Comparison of ENCODE assay signal across 9 mouse cellular contexts in the genomic region with DNA sequence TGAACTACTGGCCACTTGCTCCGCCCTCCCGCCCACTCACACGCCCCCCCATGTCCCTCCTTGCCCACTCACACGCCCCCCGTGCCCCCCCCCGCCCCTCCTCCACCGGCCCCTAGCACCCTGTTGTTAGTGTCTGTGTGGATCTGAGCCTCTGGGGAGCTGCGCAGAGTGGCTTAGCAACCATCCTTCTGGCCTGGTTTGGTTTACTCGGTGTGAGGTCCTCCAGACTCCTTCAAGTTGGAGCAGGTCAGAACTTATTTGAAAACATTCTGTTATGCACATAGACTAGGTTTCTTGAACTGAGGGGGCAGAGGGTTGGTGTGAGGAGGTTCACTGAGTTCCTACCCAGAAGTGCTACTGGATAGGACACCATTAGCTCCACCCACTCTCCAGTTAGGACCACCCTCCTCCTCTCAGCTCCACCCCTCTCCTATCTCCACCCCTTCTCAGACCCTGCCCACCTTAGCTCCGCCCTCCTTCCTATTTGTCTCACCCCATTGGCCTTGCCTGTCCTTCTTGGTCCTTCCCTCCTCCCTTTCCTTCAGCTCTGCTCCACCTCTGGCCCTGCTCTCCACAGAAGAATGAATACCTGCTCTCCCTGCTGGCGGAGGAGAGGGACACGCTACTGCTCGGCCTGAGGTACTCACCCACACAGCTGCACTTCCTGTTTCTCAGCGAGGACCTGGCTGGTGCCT. TPM values are rescaled to one million over a fixed set of nuclear protein-coding genes. Genes with fewer than 3 reads are reported as not detected.
DNase-seq lines count a peak whose midpoint lies in the region; ATAC-seq and TF ChIP-seq lines count a peak whose summit lies in the region.
"Had no signal": no experiment of that assay in that cellular context is flagged by ENCODE, and none has a peak within 500 bp of the region (broad histone marks: within the 10 kb centered on the region; RNA-seq: fewer than 3 reads in every experiment).

No protein-coding gene starts in this region.

- H3K4me3 ChIP-seq in ES-E14 (ENCODE audit: insufficient read depth in 1 of 2, low read depth in 1 of 2, low read length in 2 of 2, poor library complexity in 1 of 2, severe bottlenecking in 1 of 2), result no peak overlapping the region
- peak overlapping the region; percentile 11; the same call in 1 of the 2 replicates for H3K4me3 ChIP-seq in forebrain, embryonic 15.5 days
- H3K4me3 ChIP-seq in small intestine, adult 2 months (ENCODE audit: low read depth, low read length), result peak overlapping the region; percentile 53
- H3K4me3 ChIP-seq: myocyte had no signal

- H3K27ac ChIP-seq in ES-E14 (ENCODE audit: insufficient read depth, low read depth, low read length, poor library complexity, severe bottlenecking), result no peak overlapping the region
- H3K27ac ChIP-seq in forebrain, embryonic 15.5 days (replicated peaks), result no peak overlapping the region
- H3K27ac ChIP-seq in small intestine, adult 2 months (ENCODE audit: insufficient read depth, low read depth, low read length), result no peak overlapping the region

- WGBS in forebrain, embryonic 15.5 days, result 45% methylated on average over 14 of the region's 14 CpGs
- WGBS in small intestine, adult 2 months, result 39% methylated on average over 14 of the region's 14 CpGs

- TF ChIP-seq POLR2A in small intestine, adult 2 months (IDR thresholded peaks at IDR 0.05; ENCODE audit: low read depth, low read length), result peak; percentile 28; the same call in 1 of the 2 replicates

- H3K4me2 ChIP-seq in forebrain, embryonic 15.5 days (replicated peaks), result peak overlapping the region; percentile 18

- H3K36me3 ChIP-seq in ES-E14 (ENCODE audit: control insufficient read depth, insufficient read depth, low read length, poor library complexity, severe bottlenecking), result no peaks in the 10 kb centered on the region
- H3K36me3 ChIP-seq in forebrain, embryonic 15.5 days, result no peaks in the 10 kb centered on the region
- no peaks in the 10 kb centered on the region for H3K36me3 ChIP-seq in small intestine, adult 2 months (ENCODE audit: control insufficient read depth, insufficient read depth, low read length)

- no peaks in the 10 kb centered on the region for H3K27me3 ChIP-seq in forebrain, embryonic 15.5 days
- no peaks in the 10 kb centered on the region; the same call in 1 of the 2 replicates for H3K27me3 ChIP-seq in small intestine, adult 2 months (ENCODE audit: control insufficient read depth, insufficient read depth, low read length)

- in situ Hi-C loops in ES-E14 (cut with MboI; ENCODE audit: low sequenced_read_pairs in 2 of 2, unreplicated experiment in 2 of 2), result no loop called here

- no peaks in the 10 kb centered on the region for H3K9me3 ChIP-seq in ES-E14 (ENCODE audit: control insufficient read depth, insufficient read depth, low read depth, low read length)
- no peaks in the 10 kb centered on the region for H3K9me3 ChIP-seq in forebrain, embryonic 15.5 days

- H3K4me1 ChIP-seq in ES-E14 (ENCODE audit: control insufficient read depth in 2 of 2, insufficient read depth in 2 of 2, low read length in 2 of 2, poor library complexity in 1 of 2), result no peaks in the 10 kb centered on the region
- H3K4me1 ChIP-seq in forebrain, embryonic 15.5 days, result no peaks in the 10 kb centered on the region
- peaks cover 2% of the 10 kb centered on the region for H3K4me1 ChIP-seq in small intestine, adult 2 months (ENCODE audit: control insufficient read depth, insufficient read depth, insufficient read length, low read length)

- no peak overlapping the region for H3K9ac ChIP-seq in ES-E14 (ENCODE audit: insufficient read depth, low read depth, low read length, poor library complexity, severe bottlenecking)
- 0 out of 2 replicates have a peak overlapping the region, but pooled peaks have one; percentile 22 for H3K9ac ChIP-seq in forebrain, embryonic 15.5 days (replicated peaks)

- DNase-seq in ES-E14 (ENCODE audit: low read depth, low spot score), result peak; percentile 67
- DNase-seq in brain, adult 2 months (ENCODE audit: low read depth, low spot score), result peak; percentile 55
- DNase-seq in kidney, adult 9 months, result peak; percentile 85
- DNase-seq in lung, postnatal 10 days, result peak; percentile 64
- no peak for DNase-seq in layer of hippocampus, postnatal 25 days (ENCODE audit: extremely low spot score in 1 of 2, low spot score in 1 of 2)
- no peak for DNase-seq in right cerebral cortex, adult 2 months (ENCODE audit: low spot score in 2 of 2)

- no peak for TF ChIP-seq CTCF in small intestine, adult 2 months (IDR thresholded peaks at IDR 0.05; ENCODE audit: extremely low read depth, insufficient read length, insufficient replicate concordance, low read depth, low read length)

- peak; percentile 51; the same call in 1 of the 2 replicates for ATAC-seq in forebrain, embryonic 15.5 days (replicated peaks)

TF ChIP-seq in ES-E14, 5 proteins besides CTCF, POLR2A, EP300 and RAD21:
- TF ChIP-seq ZC3H11A (IDR thresholded peaks at IDR 0.05; ENCODE audit: borderline replicate concordance, low read depth, low read length) (no peak), HCFC1 (IDR thresholded peaks at IDR 0.05; ENCODE audit: borderline replicate concordance, insufficient read depth, low read length) (no peak), ZNF384 (IDR thresholded peaks at IDR 0.05; ENCODE audit: low read depth, low read length) (no peak), MAFK (IDR thresholded peaks at IDR 0.05; ENCODE audit: insufficient read depth, low read depth, low read length) (no peak), CHD2 (IDR thresholded peaks at IDR 0.05; ENCODE audit: low read depth, low read length) (no peak)
TF ChIP-seq in ES-E14: peak in this region for 0.

RNA-seq across cellular contexts. Expression of gene Gm3285, which starts 2.4 kb away (rescaled TPM):
- not detected in 2 replicates for total RNA-seq in ES-E14 (2012; rRNA removed)
- not detected in 2 replicates for polyA plus RNA-seq in forebrain, embryonic 15.5 days (2015; fragmentation: Nextera tagmentation; extraction: Ambion mirVana)
- not detected in 2 replicates for polyA plus RNA-seq in small intestine, adult 2 months (2012; rRNA removed)
- not detected for total RNA-seq in layer of hippocampus, postnatal 25 days (2021)
- polyA plus RNA-seq: myocyte had no signal

RNA-seq across cellular contexts. Expression of gene Gm10318, which starts 11.6 kb away (rescaled TPM):
- not detected in 2 replicates for total RNA-seq in ES-E14 (2012; rRNA removed)
- polyA plus RNA-seq in forebrain, embryonic 15.5 days (2015; fragmentation: Nextera tagmentation; extraction: Ambion mirVana), result not detected in 2 replicates
- polyA plus RNA-seq in small intestine, adult 2 months (2012; rRNA removed), result not detected in 2 replicates
- total RNA-seq in layer of hippocampus, postnatal 25 days (2021), result not detected
- polyA plus RNA-seq: myocyte had no signal

RNA-seq across cellular contexts. Expression of gene Gm36176, which starts 17.6 kb away (rescaled TPM):
- total RNA-seq in ES-E14 (2012; rRNA removed), result not detected in 2 replicates
- polyA plus RNA-seq in forebrain, embryonic 15.5 days (2015; fragmentation: Nextera tagmentation; extraction: Ambion mirVana), result not detected in 2 replicates
- polyA plus RNA-seq in small intestine, adult 2 months (2012; rRNA removed), result not detected in 2 replicates
- total RNA-seq in layer of hippocampus, postnatal 25 days (2021), result not detected
- polyA plus RNA-seq: myocyte had no signal

RNA-seq across cellular contexts. Expression of gene Krtap10-10, which starts 28.5 kb away (rescaled TPM):
- not detected in 2 replicates for total RNA-seq in ES-E14 (2012; rRNA removed)
- polyA plus RNA-seq in forebrain, embryonic 15.5 days (2015; fragmentation: Nextera tagmentation; extraction: Ambion mirVana), result not detected in 2 replicates
- 0.09 TPM in 1 of 2 replicates, not detected in the other for polyA plus RNA-seq in small intestine, adult 2 months (2012; rRNA removed)
- not detected for total RNA-seq in layer of hippocampus, postnatal 25 days (2021)
- polyA plus RNA-seq: myocyte had no signal

RNA-seq across cellular contexts. Expression of gene Krtap10-4, which starts 37.3 kb away (rescaled TPM):
- not detected in 2 replicates for total RNA-seq in ES-E14 (2012; rRNA removed)
- polyA plus RNA-seq in forebrain, embryonic 15.5 days (2015; fragmentation: Nextera tagmentation; extraction: Ambion mirVana), result not detected in 2 replicates
- polyA plus RNA-seq in small intestine, adult 2 months (2012; rRNA removed), result not detected in 2 replicates
- not detected for total RNA-seq in layer of hippocampus, postnatal 25 days (2021)
- polyA plus RNA-seq: myocyte had no signal

Comparison
In these comparisons a context has a peak if more than half of its experiments do, and no peak if none do; other contexts are left out.
1. DNase-seq: peak in ES-E14 (single experiment), brain, adult 2 months (single experiment), kidney, adult 9 months (single experiment) and lung, postnatal 10 days (single experiment); none in layer of hippocampus, postnatal 25 days (0 of 2) and right cerebral cortex, adult 2 months (0 of 2).
2. H3K4me3 ChIP-seq: peak in forebrain, embryonic 15.5 days (single experiment) and small intestine, adult 2 months (single experiment); none in ES-E14 (0 of 2).